Mouse (Mus musculus) heart, embryonic 14.5 days (tissue): ENCODE results near the gene Pih1d1. TPM values are rescaled to one million over a fixed set of nuclear protein-coding genes. Genes with fewer than 3 reads are reported as not detected.
"Not testable (repeated sequence)": the region's sequence is repeated elsewhere in the genome, so short reads cannot be mapped to it uniquely, and the experiment has no call there.

ENCODE experiments used
- ATAC-seq: fragments of 200-750 bp; cut with Nextera tagmentation; 2 replicates; pipeline ENCODE4 v1.8.0; 2017; ENCODE audit warnings: low read depth, moderate TSS enrichment; ENCODE audit not compliant: insufficient number of reproducible peaks, insufficient read depth, low FRiP score
- H3K27ac ChIP-seq, 2 experiments: fragments of 200-500 bp in 1 of 2; fragments of 300-500 bp in 1 of 2; sonication (generic) in 1 of 2; replicated peaks in 1 of 2; 2 replicates each; pipeline ENCODE4 v1.5.1; 2012 to 2014; ENCODE audit warnings: low read depth in 2 of 2, low read length in 2 of 2, control low read depth in 1 of 2, mild to moderate bottlenecking in 1 of 2, mixed read lengths in 1 of 2; ENCODE audit not compliant: control insufficient read depth in 1 of 2, insufficient read depth in 1 of 2
- H3K27me3 ChIP-seq: fragments of 300-500 bp; sonication (generic); 2 replicates; pipeline ENCODE4 v1.6.1; 2014; ENCODE audit warnings: mild to moderate bottlenecking, low read length, control low read depth; ENCODE audit not compliant: control insufficient read depth, insufficient read depth
- H3K36me3 ChIP-seq: fragments of 300-500 bp; sonication (generic); 2 replicates; pipeline ENCODE4 v1.6.1; 2014; ENCODE audit warnings: mild to moderate bottlenecking, control low read depth, low read length, mixed read lengths; ENCODE audit not compliant: control insufficient read depth, insufficient read depth
- H3K4me1 ChIP-seq, 2 experiments: fragments of 200-500 bp in 1 of 2; fragments of 300-500 bp in 1 of 2; sonication (generic) in 1 of 2; 2 replicates each; pipeline ENCODE4 v1.6.1; 2012 to 2014; ENCODE audit warnings: low read length in 2 of 2, control low read depth in 1 of 2, mixed read lengths in 1 of 2; ENCODE audit not compliant: control insufficient read depth in 2 of 2, insufficient read depth in 2 of 2
- H3K4me2 ChIP-seq: fragments of 300-500 bp; sonication (generic); 2 replicates; pipeline ENCODE4 v1.6.1; 2014; ENCODE audit warnings: mild to moderate bottlenecking, low read length
- H3K4me3 ChIP-seq, 2 experiments: fragments of 200-500 bp in 1 of 2; fragments of 300-500 bp in 1 of 2; sonication (generic) in 1 of 2; 2 replicates each; pipeline ENCODE4 v1.5.1; 2012 to 2014; ENCODE audit warnings: low read length in 2 of 2, mild to moderate bottlenecking in 2 of 2, control low read depth in 1 of 2, low read depth in 1 of 2, moderate library complexity in 1 of 2; ENCODE audit not compliant: control insufficient read depth in 1 of 2, insufficient read depth in 1 of 2
- H3K9ac ChIP-seq: fragments of 300-500 bp; sonication (generic); 2 replicates; pipeline ENCODE4 v1.6.1; 2014; ENCODE audit warnings: mild to moderate bottlenecking, low read length
- H3K9me3 ChIP-seq: fragments of 300-500 bp; sonication (generic); 2 replicates; pipeline ENCODE4 v1.6.1; 2016; ENCODE audit warnings: low read length, control low read depth; ENCODE audit not compliant: control insufficient read depth
- WGBS: fragments of 180-500 bp; shearing (Covaris S2); extraction: QIAGEN DNeasy Blood & Tissue Kit; methylation state at CpG from one replicate; pipeline ENCODE4 v1.1.7; 2014; 5-methylcytosine and 5-hydroxymethylcytosine counted together
- polyA plus RNA-seq: library from polyadenylated mRNA; unstranded; fragments of >200 nt; fragmentation: Nextera tagmentation; extraction: Ambion mirVana; gene quantifications from 2 replicates; pipeline ENCODE4 v1.2.1, GENCODE M21; 2014

Gene Pih1d1
- polyA plus RNA-seq, 1 experiment from 2014 or later = 94.5 TPM

- Histone ChIP-seq H3K36me3 (peaks cover 41% of the 10 kb centered on the region), H3K4me1 (peaks cover 0 to 4% of the 10 kb centered on the region in 2 experiments; a peak in 1 of 4 replicates), H3K9me3 (no peaks in the 10 kb centered on the region), H3K27ac (peak overlapping the region in 1 of 2 experiments; percentile 9; a peak in 1 of 4 replicates), H3K9ac (no peak overlapping the region), H3K27me3 (no peaks in the 10 kb centered on the region), H3K4me3 (no peak overlapping the region), H3K4me2 (no peak overlapping the region)
- WGBS = 36% methylated on average over 4 of the region's 4 CpGs
- no peak for ATAC-seq
These were observed 5.5 kb upstream of the Pih1d1 start for GRCm38 (mm10) chr7:45148534-45149098.

- Histone ChIP-seq H3K4me1 (peaks cover 0 to 4% of the 10 kb centered on the region in 2 experiments; a peak in 1 of 4 replicates), H3K27me3 (no peaks in the 10 kb centered on the region), H3K36me3 (peaks cover 33% of the 10 kb centered on the region), H3K9me3 (no peaks in the 10 kb centered on the region), H3K4me3 (no peak overlapping the region), H3K4me2 (no peak overlapping the region), H3K27ac (no peak overlapping the region), H3K9ac (no peak overlapping the region)
- no peak for ATAC-seq
- WGBS = 63% methylated on average over 6 of the region's 6 CpGs
These were observed 4.6 kb upstream of the Pih1d1 start for GRCm38 (mm10) chr7:45149545-45149944.

- Histone ChIP-seq H3K9me3 (no peaks in the 10 kb centered on the region), H3K27me3 (no peaks in the 10 kb centered on the region), H3K4me2 (no peak overlapping the region), H3K9ac (no peak overlapping the region; the same call in 1 of the 2 replicates), H3K4me3 (no peak overlapping the region), H3K4me1 (peaks cover 4 to 9% of the 10 kb centered on the region in 2 experiments; a peak in 2 of 4 replicates), H3K27ac (no peak overlapping the region), H3K36me3 (peaks cover 25% of the 10 kb centered on the region)
- ATAC-seq = no peak
- WGBS = 63% methylated on average over 4 of the region's 4 CpGs
These were observed 3.8 kb upstream of the Pih1d1 start for GRCm38 (mm10) chr7:45150321-45150720.

- Histone ChIP-seq H3K9me3 (no peaks in the 10 kb centered on the region), H3K4me1 (peaks cover 4 to 9% of the 10 kb centered on the region in 2 experiments; a peak in 2 of 4 replicates), H3K4me3 (no peak overlapping the region), H3K9ac (no peak overlapping the region), H3K4me2 (no peak overlapping the region), H3K27me3 (no peaks in the 10 kb centered on the region), H3K27ac (no peak overlapping the region), H3K36me3 (peaks cover 17% of the 10 kb centered on the region)
- 55% methylated on average over 11 of the region's 11 CpGs for WGBS
- no peak for ATAC-seq
These were observed 2.8 kb upstream of the Pih1d1 start for GRCm38 (mm10) chr7:45151303-45151702.

- H3K9ac ChIP-seq, ATAC-seq, H3K27ac ChIP-seq, H3K27me3 ChIP-seq, H3K4me1 ChIP-seq, H3K4me3 ChIP-seq, H3K9me3 ChIP-seq: not testable (repeated sequence)
- Histone ChIP-seq H3K4me2 (peak overlapping the region; percentile 74; the same call in 1 of the 2 replicates), H3K36me3 (peaks cover 18% of the 10 kb centered on the region)
- WGBS = 96% methylated on average over 2 of the region's 2 CpGs
These were observed 1.1 kb upstream of the Pih1d1 start for GRCm38 (mm10) chr7:45153052-45153451.

GRCm38 (mm10) chr7:45153586-45153985 is 517 bp upstream of the Pih1d1 start:
- Histone ChIP-seq H3K27ac (peak overlapping the region; percentile 78 to 96), H3K4me2 (peak overlapping the region; percentile 74), H3K4me3 (peak overlapping the region; percentile 63 to 84), H3K9ac (peak overlapping the region; percentile 93), H3K9me3 (no peaks in the 10 kb centered on the region), H3K36me3 (peaks cover 19% of the 10 kb centered on the region), H3K27me3 (no peaks in the 10 kb centered on the region), H3K4me1 (peaks cover 4 to 9% of the 10 kb centered on the region in 2 experiments; a peak in 2 of 4 replicates)
- 2% methylated on average over 5 of the region's 5 CpGs for WGBS
- no peak for ATAC-seq

- Histone ChIP-seq H3K36me3 (peaks cover 29% of the 10 kb centered on the region), H3K4me2 (peak overlapping the region; percentile 74), H3K4me1 (peaks cover 4 to 9% of the 10 kb centered on the region in 2 experiments; a peak in 2 of 4 replicates), H3K4me3 (peak overlapping the region; percentile 39 to 63), H3K9ac (peak overlapping the region; percentile 52), H3K27me3 (no peaks in the 10 kb centered on the region), H3K27ac (peak overlapping the region in 1 of 2 experiments; percentile 96; a peak in 1 of 4 replicates), H3K9me3 (no peaks in the 10 kb centered on the region)
- WGBS = 77% methylated on average over 12 of the region's 12 CpGs
- no peak for ATAC-seq
These were observed 951 bp downstream of the Pih1d1 start for GRCm38 (mm10) chr7:45154993-45155514.
